ENCODE assay signal across 23 mouse cellular contexts in the genomic region with DNA sequence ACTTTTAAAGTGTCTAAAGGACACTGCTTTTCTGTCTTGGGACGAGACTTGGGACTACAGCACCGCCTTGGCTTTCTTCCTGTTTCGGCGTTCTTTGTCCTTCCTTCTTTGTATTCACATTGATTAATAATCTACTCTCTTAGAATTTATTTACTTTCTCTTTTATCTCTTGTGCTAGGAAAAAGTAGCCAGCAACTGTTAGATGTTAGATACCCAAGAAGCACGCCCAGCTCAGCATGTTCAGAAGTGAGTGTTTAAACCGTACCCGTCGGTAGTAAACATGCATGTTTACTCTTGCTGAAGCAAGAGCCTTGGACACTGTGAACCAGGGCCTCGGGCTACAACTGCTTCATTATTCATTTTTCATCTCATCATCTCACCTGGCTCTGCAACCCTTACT.
DNase-seq lines count a peak whose midpoint lies in the region; ATAC-seq and TF ChIP-seq lines count a peak whose summit lies in the region.
"Had no signal": no experiment of that assay in that cellular context is flagged by ENCODE, and none has a peak within 500 bp of the region (broad histone marks: within the 10 kb centered on the region; RNA-seq: fewer than 3 reads in every experiment).

No protein-coding gene starts in this region.

- H3K27me3 ChIP-seq in liver, adult 2 months (ENCODE audit: control insufficient read depth, insufficient read depth, low read length) = no peaks in the 10 kb centered on the region
- H3K27me3 ChIP-seq in liver, embryonic 11.5 days (replicated peaks; ENCODE audit: control insufficient read depth, insufficient read depth, low read length) = no peaks in the 10 kb centered on the region
- H3K27me3 ChIP-seq in stomach, embryonic 14.5 days (ENCODE audit: control insufficient read depth, insufficient read depth, low read length) = no peaks in the 10 kb centered on the region
- no peaks in the 10 kb centered on the region for H3K27me3 ChIP-seq in stomach, postnatal 0 days (ENCODE audit: control insufficient read depth, insufficient read depth, low read length)
- H3K27me3 ChIP-seq in kidney, embryonic 16.5 days (ENCODE audit: insufficient read depth, low read length) = no peaks in the 10 kb centered on the region
- H3K27me3 ChIP-seq in stomach, embryonic 16.5 days (ENCODE audit: control insufficient read depth, insufficient read depth, low read length) = no peaks in the 10 kb centered on the region
- H3K27me3 ChIP-seq: embryonic facial prominence, embryonic 13.5 days; limb, embryonic 13.5 days; midbrain, embryonic 13.5 days; neural tube, embryonic 15.5 days; Patski had no signal

- no peak overlapping the region for H3K4me3 ChIP-seq in liver, adult 2 months (ENCODE audit: insufficient read depth, low read depth, low read length)
- H3K4me3 ChIP-seq in liver, embryonic 11.5 days (ENCODE audit: low read depth, low read length) = no peak overlapping the region
- no peak overlapping the region for H3K4me3 ChIP-seq in stomach, embryonic 14.5 days (ENCODE audit: low read depth, low read length)
- no peak overlapping the region for H3K4me3 ChIP-seq in stomach, postnatal 0 days (ENCODE audit: low read depth, low read length)
- no peak overlapping the region for H3K4me3 ChIP-seq in kidney, embryonic 16.5 days (ENCODE audit: low read length)
- no peak overlapping the region for H3K4me3 ChIP-seq in stomach, embryonic 16.5 days (replicated peaks; ENCODE audit: low read length)
- H3K4me3 ChIP-seq: embryonic facial prominence, embryonic 13.5 days; limb, embryonic 13.5 days; midbrain, embryonic 13.5 days; myocyte; neural tube, embryonic 15.5 days had no signal

- no peaks in the 10 kb centered on the region for H3K9me3 ChIP-seq in liver, embryonic 11.5 days (ENCODE audit: control insufficient read depth, low read length)
- no peaks in the 10 kb centered on the region for H3K9me3 ChIP-seq in stomach, embryonic 14.5 days (ENCODE audit: control insufficient read depth, low read depth, low read length)
- no peaks in the 10 kb centered on the region for H3K9me3 ChIP-seq in stomach, postnatal 0 days (ENCODE audit: control insufficient read depth, low read length)
- no peaks in the 10 kb centered on the region for H3K9me3 ChIP-seq in kidney, embryonic 16.5 days (ENCODE audit: low read length)
- no peaks in the 10 kb centered on the region for H3K9me3 ChIP-seq in stomach, embryonic 16.5 days (replicated peaks; ENCODE audit: control insufficient read depth, low read length)
- H3K9me3 ChIP-seq: embryonic facial prominence, embryonic 13.5 days; limb, embryonic 13.5 days; midbrain, embryonic 13.5 days; neural tube, embryonic 15.5 days had no signal

- peak; percentile 79 for DNase-seq in liver, adult 2 months (ENCODE audit: extremely low read depth, low read depth, low spot score)
- DNase-seq in liver, embryonic 11.5 days (ENCODE audit: low spot score) = no peak
- no peak for DNase-seq in stomach, postnatal 0 days (ENCODE audit: low spot score)
- DNase-seq in embryo, embryonic 10.5 days (ENCODE audit: low spot score) = no peak
- no peak for DNase-seq in layer of hippocampus, postnatal 14 days (ENCODE audit: low spot score in 2 of 2)
- DNase-seq: adrenal gland, postnatal 25 days; cerebellum, adult 18-20 months; cerebellum, postnatal 36 days; gastrocnemius, postnatal 14 days; layer of hippocampus, adult 9-11 months; thymus, postnatal 25 days had no signal

- TF ChIP-seq CTCF in liver, adult 2 months (IDR thresholded peaks at IDR 0.05; ENCODE audit: low read depth, low read length) = no peak
- TF ChIP-seq CTCF in stomach, postnatal 0 days (IDR thresholded peaks at IDR 0.05; ENCODE audit: low read depth) = no peak

- WGBS in liver, adult 2 months = 20% methylated on average over 9 of the region's 9 CpGs
- 79% methylated on average over 9 of the region's 9 CpGs for WGBS in liver, embryonic 11.5 days
- 55% methylated on average over 9 of the region's 9 CpGs for WGBS in stomach, embryonic 14.5 days
- 52% methylated on average over 9 of the region's 9 CpGs for WGBS in stomach, postnatal 0 days
- WGBS in kidney, embryonic 16.5 days = 71% methylated on average over 9 of the region's 9 CpGs
- 54% methylated on average over 9 of the region's 9 CpGs for WGBS in stomach, embryonic 16.5 days

- peaks cover 14% of the 10 kb centered on the region for H3K4me1 ChIP-seq in liver, adult 2 months (ENCODE audit: control insufficient read depth, insufficient read depth, low read length)
- H3K4me1 ChIP-seq in liver, embryonic 11.5 days (replicated peaks; ENCODE audit: control insufficient read depth, insufficient read depth, low read length) = no peaks in the 10 kb centered on the region
- H3K4me1 ChIP-seq in stomach, embryonic 14.5 days (ENCODE audit: control insufficient read depth, insufficient read depth, low read length) = peaks cover 16% of the 10 kb centered on the region; the same call in 1 of the 2 replicates
- H3K4me1 ChIP-seq in stomach, postnatal 0 days (replicated peaks; ENCODE audit: control insufficient read depth, insufficient read depth) = no peaks in the 10 kb centered on the region
- H3K4me1 ChIP-seq in kidney, embryonic 16.5 days (ENCODE audit: insufficient read depth, low read length) = peaks cover 43% of the 10 kb centered on the region
- H3K4me1 ChIP-seq in stomach, embryonic 16.5 days (ENCODE audit: control insufficient read depth, insufficient read depth, low read length) = peaks cover 11% of the 10 kb centered on the region
- H3K4me1 ChIP-seq: midbrain, embryonic 13.5 days; neural tube, embryonic 15.5 days had no signal

- no peak for ATAC-seq in liver, embryonic 11.5 days (replicated peaks; ENCODE audit: low FRiP score)
- no peak for ATAC-seq in stomach, embryonic 14.5 days (ENCODE audit: insufficient number of reproducible peaks, insufficient read depth, low FRiP score, low read depth)
- no peak for ATAC-seq in stomach, postnatal 0 days (ENCODE audit: low FRiP score, low TSS enrichment)
- ATAC-seq in kidney, embryonic 16.5 days (ENCODE audit: low FRiP score, low TSS enrichment) = no peak
- no peak for ATAC-seq in stomach, embryonic 16.5 days (ENCODE audit: insufficient read depth, low FRiP score)
- ATAC-seq: activated CD4-positive, CD25-positive, alpha-beta regulatory T cell, adult 4 months; midbrain, embryonic 13.5 days; Patski had no signal

- H3K27ac ChIP-seq in liver, adult 2 months (replicated peaks; ENCODE audit: insufficient read depth, low read depth, low read length) = 0 out of 2 replicates have a peak overlapping the region, but pooled peaks have one; percentile 10
- no peak overlapping the region for H3K27ac ChIP-seq in liver, embryonic 11.5 days (ENCODE audit: low read depth, low read length)
- H3K27ac ChIP-seq in stomach, embryonic 14.5 days (ENCODE audit: low read length) = peak overlapping the region; percentile 52; the same call in 1 of the 2 replicates
- no peak overlapping the region for H3K27ac ChIP-seq in stomach, postnatal 0 days (replicated peaks)
- peak overlapping the region; percentile 12; the same call in 1 of the 2 replicates for H3K27ac ChIP-seq in kidney, embryonic 16.5 days (ENCODE audit: low read length)
- peak overlapping the region; percentile 72; the same call in 1 of the 2 replicates for H3K27ac ChIP-seq in stomach, embryonic 16.5 days (ENCODE audit: low read length)
- H3K27ac ChIP-seq: embryonic facial prominence, embryonic 13.5 days; hindbrain, embryonic 14.5 days; limb, embryonic 13.5 days; midbrain, embryonic 13.5 days; neural tube, embryonic 15.5 days had no signal

- H3K36me3 ChIP-seq in liver, adult 2 months (ENCODE audit: control insufficient read depth, insufficient read depth, low read length) = no peaks in the 10 kb centered on the region
- no peaks in the 10 kb centered on the region for H3K36me3 ChIP-seq in liver, embryonic 11.5 days (ENCODE audit: control insufficient read depth, insufficient read depth, low read length)
- H3K36me3 ChIP-seq in stomach, embryonic 14.5 days (ENCODE audit: control insufficient read depth, insufficient read depth, low read length) = no peaks in the 10 kb centered on the region
- H3K36me3 ChIP-seq in stomach, postnatal 0 days (ENCODE audit: control insufficient read depth, insufficient read depth, low read length) = no peaks in the 10 kb centered on the region
- no peaks in the 10 kb centered on the region for H3K36me3 ChIP-seq in kidney, embryonic 16.5 days (ENCODE audit: insufficient read depth, low read length)
- H3K36me3 ChIP-seq in stomach, embryonic 16.5 days (ENCODE audit: control insufficient read depth, insufficient read depth, low read length) = no peaks in the 10 kb centered on the region
- H3K36me3 ChIP-seq: embryonic facial prominence, embryonic 13.5 days; limb, embryonic 13.5 days; midbrain, embryonic 13.5 days; neural tube, embryonic 15.5 days had no signal

- H3K9ac ChIP-seq in liver, adult 2 months (ENCODE audit: low read depth, low read length) = no peak overlapping the region
- no peak overlapping the region for H3K9ac ChIP-seq in liver, embryonic 11.5 days (ENCODE audit: low read depth, low read length)
- no peak overlapping the region for H3K9ac ChIP-seq in stomach, embryonic 14.5 days (replicated peaks; ENCODE audit: low read depth, low read length)
- H3K9ac ChIP-seq in stomach, postnatal 0 days (ENCODE audit: low read length) = no peak overlapping the region
- no peak overlapping the region for H3K9ac ChIP-seq in kidney, embryonic 16.5 days (replicated peaks; ENCODE audit: low read length)
- no peak overlapping the region for H3K9ac ChIP-seq in stomach, embryonic 16.5 days (ENCODE audit: low read length)
- H3K9ac ChIP-seq: embryonic facial prominence, embryonic 13.5 days; hindbrain, embryonic 14.5 days; limb, embryonic 13.5 days; midbrain, embryonic 13.5 days; neural tube, embryonic 15.5 days had no signal

- TF ChIP-seq POLR2A in liver, adult 2 months (IDR thresholded peaks at IDR 0.05; ENCODE audit: extremely low read depth, insufficient read depth, low read length) = no peak

- TF ChIP-seq EP300 in stomach, postnatal 0 days (optimal IDR thresholded peaks at IDR 0.05) = no peak

- no peak overlapping the region for H3K4me2 ChIP-seq in liver, embryonic 11.5 days
- H3K4me2 ChIP-seq in stomach, embryonic 14.5 days (replicated peaks; ENCODE audit: low read depth, low read length) = no peak overlapping the region
- no peak overlapping the region for H3K4me2 ChIP-seq in stomach, postnatal 0 days (replicated peaks; ENCODE audit: low read depth)
- H3K4me2 ChIP-seq in kidney, embryonic 16.5 days (replicated peaks; ENCODE audit: low read depth, low read length) = no peak overlapping the region
- H3K4me2 ChIP-seq in stomach, embryonic 16.5 days (ENCODE audit: low read depth, low read length) = no peak overlapping the region
- H3K4me2 ChIP-seq: embryonic facial prominence, embryonic 13.5 days; heart, embryonic 11.5 days; hindbrain, embryonic 14.5 days; limb, embryonic 13.5 days; midbrain, embryonic 13.5 days; neural tube, embryonic 15.5 days had no signal

- no peaks in the 10 kb centered on the region for H3K79me2 ChIP-seq in liver, adult 2 months (ENCODE audit: control insufficient read depth, insufficient read depth, low read length)

Comparison
In these comparisons a context has a peak if more than half of its experiments do, and no peak if none do; other contexts are left out.
1. H3K27ac ChIP-seq: peak in liver, adult 2 months (single experiment), stomach, embryonic 14.5 days (single experiment), kidney, embryonic 16.5 days (single experiment) and stomach, embryonic 16.5 days (single experiment); none in liver, embryonic 11.5 days (single experiment) and stomach, postnatal 0 days (single experiment).